Mouse (Mus musculus) midbrain, embryonic 14.5 days (tissue): ENCODE results near the gene Nagk. TPM values are rescaled to one million over a fixed set of nuclear protein-coding genes. Genes with fewer than 3 reads are reported as not detected.

Experiments
- ATAC-seq: fragments of 200-750 bp; cut with Nextera tagmentation; 2 replicates; pipeline ENCODE4 v1.8.0; 2017; ENCODE audit warnings: moderate number of reproducible peaks, moderate library complexity; ENCODE audit not compliant: low FRiP score, low TSS enrichment
- DNase-seq: peaks from one replicate; pipeline ENCODE4 v3.0.0-alpha.2; 2015
- H3K27ac ChIP-seq: fragments of 300-500 bp; sonication (generic); replicated peaks from 2 replicates; pipeline ENCODE4 v1.5.1; 2014; ENCODE audit warnings: mild to moderate bottlenecking, low read depth, low read length, moderate library complexity
- H3K27me3 ChIP-seq: fragments of 300-500 bp; sonication (generic); 2 replicates; pipeline ENCODE4 v1.6.1; 2014; ENCODE audit warnings: low read length, control low read depth, mixed read lengths; ENCODE audit not compliant: control insufficient read depth, insufficient read depth
- H3K36me3 ChIP-seq: fragments of 300-500 bp; sonication (generic); 2 replicates; pipeline ENCODE4 v1.6.1; 2014; ENCODE audit warnings: low read length, control low read depth; ENCODE audit not compliant: control insufficient read depth, insufficient read depth
- H3K4me1 ChIP-seq: fragments of 300-500 bp; sonication (generic); 2 replicates; pipeline ENCODE4 v1.6.1; 2014; ENCODE audit warnings: mild to moderate bottlenecking, antibody characterized with exemption, low read length, control low read depth; ENCODE audit not compliant: control insufficient read depth, insufficient read depth
- H3K4me2 ChIP-seq: fragments of 300-500 bp; sonication (generic); 2 replicates; pipeline ENCODE4 v1.6.1; 2014; ENCODE audit warnings: mild to moderate bottlenecking, low read length, moderate library complexity
- H3K4me3 ChIP-seq: fragments of 300-500 bp; sonication (generic); replicated peaks from 2 replicates; pipeline ENCODE4 v1.5.1; 2014; ENCODE audit warnings: low read depth, low read length
- H3K9ac ChIP-seq: fragments of 300-500 bp; sonication (generic); replicated peaks from 2 replicates; pipeline ENCODE4 v1.6.1; 2014; ENCODE audit warnings: mild to moderate bottlenecking, low read length, moderate library complexity
- H3K9me3 ChIP-seq: fragments of 300-500 bp; sonication (generic); 2 replicates; pipeline ENCODE4 v1.6.1; 2016; ENCODE audit warnings: low read length, control low read depth, mixed read lengths; ENCODE audit not compliant: control insufficient read depth
- WGBS: fragments of 180-500 bp; shearing (Covaris S2); extraction: QIAGEN DNeasy Blood & Tissue Kit; methylation state at CpG from one replicate; pipeline ENCODE4 v1.1.7; 2014; 5-methylcytosine and 5-hydroxymethylcytosine counted together
- polyA plus RNA-seq: library from polyadenylated mRNA; unstranded; fragments of >200 nt; fragmentation: Nextera tagmentation; extraction: Ambion mirVana; gene quantifications from 2 replicates; pipeline ENCODE4 v1.2.1, GENCODE M21; 2014

Gene Nagk
- polyA plus RNA-seq, result 85.8 and 100 TPM in 2 replicates

GRCm38 (mm10) chr6:83794760-83795296 is at the start of gene Nagk:
TSS of gene Nagk (plus strand) at chr6:83794982.
- Histone ChIP-seq H3K4me1 (peaks cover 10% of the 10 kb centered on the region), H3K36me3 (peaks cover 11% of the 10 kb centered on the region; the same call in 1 of the 2 replicates), H3K27me3 (no peaks in the 10 kb centered on the region), H3K9ac (peak within 1 kb of the TSS; percentile 89), H3K4me2 (peak within 1 kb of the TSS; percentile 77), H3K9me3 (no peaks in the 10 kb centered on the region), H3K27ac (peak within 1 kb of the TSS; percentile 97), H3K4me3 (peak within 1 kb of the TSS; percentile 79)
- ATAC-seq, result peak; percentile 94
- DNase-seq, result peak; percentile 97
- under 1% methylated on average over 43 of the region's 43 CpGs for WGBS

- WGBS, result 56% methylated on average over 2 of the region's 2 CpGs
Measured at GRCm38 (mm10) chr6:83745466-83745865, 49.3 kb upstream of the Nagk start.

GRCm38 (mm10) chr6:83749286-83749685 is 45.5 kb upstream of the Nagk start:
- 44% methylated on average over 3 of the region's 3 CpGs for WGBS
- Histone ChIP-seq H3K36me3 (no peaks in the 10 kb centered on the region), H3K4me1 (no peaks in the 10 kb centered on the region), H3K4me3 (no peak overlapping the region), H3K4me2 (no peak overlapping the region), H3K27ac (no peak overlapping the region), H3K27me3 (0 out of 2 replicates have a peak, but pooled peaks cover 9% of the 10 kb centered on the region), H3K9me3 (no peaks in the 10 kb centered on the region), H3K9ac (no peak overlapping the region)
- ATAC-seq (no peak), DNase-seq (no peak)

More at GRCm38 (mm10) chr6:83745466-83745865, 49.3 kb upstream of the Nagk start:
- no peaks in the 10 kb centered on the region for H3K4me1 ChIP-seq
- H3K9ac ChIP-seq, result no peak overlapping the region
- no peak overlapping the region for H3K4me3 ChIP-seq
- H3K27ac ChIP-seq, result no peak overlapping the region
- H3K36me3 ChIP-seq, result no peaks in the 10 kb centered on the region
- H3K9me3 ChIP-seq, result no peaks in the 10 kb centered on the region
- no peak overlapping the region for H3K4me2 ChIP-seq
- DNase-seq (no peak), ATAC-seq (no peak)
- no peaks in the 10 kb centered on the region for H3K27me3 ChIP-seq

- H3K4me3 ChIP-seq, result no peak overlapping the region
- DNase-seq (peak; percentile 79), ATAC-seq (no peak)
- H3K9me3 ChIP-seq, result no peaks in the 10 kb centered on the region
- H3K27me3 ChIP-seq, result 0 out of 2 replicates have a peak, but pooled peaks cover 9% of the 10 kb centered on the region
- no peak overlapping the region for H3K4me2 ChIP-seq
- H3K4me1 ChIP-seq, result no peaks in the 10 kb centered on the region
- 11% methylated on average over 11 of the region's 11 CpGs for WGBS
- no peaks in the 10 kb centered on the region for H3K36me3 ChIP-seq
- H3K27ac ChIP-seq, result no peak overlapping the region
- no peak overlapping the region for H3K9ac ChIP-seq
Measured at GRCm38 (mm10) chr6:83750171-83750684, 44.6 kb upstream of the Nagk start.

- ATAC-seq (no peak), DNase-seq (no peak)
- H3K9ac ChIP-seq, result no peak overlapping the region
- H3K36me3 ChIP-seq, result no peaks in the 10 kb centered on the region
- no peaks in the 10 kb centered on the region for H3K4me1 ChIP-seq
- no peak overlapping the region for H3K4me3 ChIP-seq
- peaks cover 45% of the 10 kb centered on the region for H3K27me3 ChIP-seq
- H3K27ac ChIP-seq, result no peak overlapping the region
- 76% methylated on average over 9 of the region's 9 CpGs for WGBS
- H3K9me3 ChIP-seq, result no peaks in the 10 kb centered on the region
- H3K4me2 ChIP-seq, result no peak overlapping the region
Measured at GRCm38 (mm10) chr6:83756051-83756450, 38.7 kb upstream of the Nagk start.

- Histone ChIP-seq H3K4me3 (peak within 1 kb of the TSS; percentile 15), H3K27me3 (peaks cover 60% of the 10 kb centered on the region), H3K4me1 (0 out of 2 replicates have a peak, but pooled peaks cover 6% of the 10 kb centered on the region), H3K9me3 (no peaks in the 10 kb centered on the region), H3K27ac (no peak within 1 kb of the TSS), H3K4me2 (peak within 1 kb of the TSS; percentile 47), H3K36me3 (no peaks in the 10 kb centered on the region), H3K9ac (no peak within 1 kb of the TSS)
- 21% methylated on average over 6 of the region's 6 CpGs for WGBS
- ATAC-seq (no peak), DNase-seq (no peak)
Measured at GRCm38 (mm10) chr6:83762344-83762743, 32.4 kb upstream of the Nagk start, which contains the start of gene Ankrd53. TSS of gene Ankrd53 (plus strand) at chr6:83762644.

GRCm38 (mm10) chr6:83762880-83763431 is 31.8 kb upstream of the Nagk start:
- ATAC-seq (no peak; the same call in 1 of the 2 replicates), DNase-seq (peak; percentile 21)
- Histone ChIP-seq H3K27ac (no peak overlapping the region), H3K36me3 (no peaks in the 10 kb centered on the region), H3K4me2 (peak overlapping the region; percentile 47), H3K9ac (no peak overlapping the region), H3K4me3 (peak overlapping the region; percentile 15), H3K9me3 (no peaks in the 10 kb centered on the region), H3K27me3 (peaks cover 54% of the 10 kb centered on the region), H3K4me1 (0 out of 2 replicates have a peak, but pooled peaks cover 6% of the 10 kb centered on the region)
- 2% methylated on average over 35 of the region's 35 CpGs for WGBS

- H3K27ac ChIP-seq, result no peak overlapping the region
- H3K4me1 ChIP-seq, result 0 out of 2 replicates have a peak, but pooled peaks cover 6% of the 10 kb centered on the region
- H3K4me3 ChIP-seq, result no peak overlapping the region
- ATAC-seq (no peak), DNase-seq (no peak)
- H3K9ac ChIP-seq, result no peak overlapping the region
- 91% methylated on average over 3 of the region's 3 CpGs for WGBS
- H3K27me3 ChIP-seq, result peaks cover 25% of the 10 kb centered on the region
- peaks cover 36% of the 10 kb centered on the region for H3K36me3 ChIP-seq
- H3K9me3 ChIP-seq, result no peaks in the 10 kb centered on the region
- H3K4me2 ChIP-seq, result no peak overlapping the region
Measured at GRCm38 (mm10) chr6:83766982-83767381, 27.8 kb upstream of the Nagk start.
